Mouse (Mus musculus): Measurements from ENCODE around the gene Kctd7. TPM values are rescaled to one million over a fixed set of nuclear protein-coding genes. Genes with fewer than 3 reads are reported as not detected.

Kctd7 gene
- total and polyA plus RNA-seq, 3 experiments = 6.9 to 10.3 (median 10.3) TPM

DNA sequence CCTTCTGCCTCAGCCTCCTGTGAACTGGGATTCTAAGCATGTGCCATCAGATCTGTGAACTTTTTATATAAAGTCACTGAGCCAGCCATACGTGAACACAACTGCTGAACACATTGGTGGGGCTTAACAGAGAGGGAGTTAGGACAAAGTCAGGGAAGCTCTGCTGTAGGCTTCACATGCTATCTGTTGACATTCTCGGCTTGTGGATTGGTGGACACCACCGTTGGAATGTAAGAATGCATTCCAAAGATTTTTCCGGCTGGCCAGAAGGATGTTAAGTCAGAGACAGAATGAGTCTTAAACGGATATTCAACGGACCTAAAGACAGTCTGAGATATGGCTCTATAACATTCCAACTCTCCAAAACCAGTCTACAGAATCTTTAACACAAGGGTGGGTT, 24.4 kb downstream of the Kctd7 start:
- peaks cover 59% of the 10 kb centered on the region for H3K4me1 ChIP-seq (ENCODE audit: insufficient read depth, low read depth, low read length)
- peaks cover 5% of the 10 kb centered on the region for H3K9me3 ChIP-seq (replicated peaks)
- no peak for ATAC-seq (ENCODE audit: extremely low read depth, insufficient number of reproducible peaks, low FRiP score, poor library complexity, severe bottlenecking)
- no peak for DNase-seq (ENCODE audit: low spot score)
- no peak overlapping the region for H3K4me3 ChIP-seq (ENCODE audit: low read depth, low read length)
- no peaks in the 10 kb centered on the region for H3K27me3 ChIP-seq (ENCODE audit: insufficient read depth, low read length)
- peaks cover 3% of the 10 kb centered on the region for H3K36me3 ChIP-seq (replicated peaks)
- no peak for TF ChIP-seq GATA1 (IDR thresholded peaks at IDR 0.05; ENCODE audit: borderline replicate concordance, low read length)
- TF ChIP-seq GATA2 (IDR thresholded peaks at IDR 0.05; ENCODE audit: borderline replicate concordance, low read depth, low read length) = no peak
- no peak for TF ChIP-seq CTCF (IDR thresholded peaks at IDR 0.05; ENCODE audit: low read depth, low read length)

- TF ChIP-seq POLR2AphosphoS5 (IDR thresholded peaks at IDR 0.05; ENCODE audit: insufficient replicate concordance, low read depth, low read length) (no peak), TAL1 (conservative IDR thresholded peaks at IDR 0.05; ENCODE audit: low read depth, low read length) (peak; percentile 93)
- H3K36me3 ChIP-seq (replicated peaks) = peaks cover 15% of the 10 kb centered on the region
- ATAC-seq (ENCODE audit: extremely low read depth, insufficient number of reproducible peaks, low FRiP score, poor library complexity, severe bottlenecking) = peak; percentile 85
- H3K4me3 ChIP-seq (ENCODE audit: low read depth, low read length) = peak overlapping the region; percentile 88
- peak; percentile 80 for DNase-seq (ENCODE audit: low spot score)
- H3K27me3 ChIP-seq (ENCODE audit: insufficient read depth, low read length) = no peaks in the 10 kb centered on the region
- H3K4me1 ChIP-seq (ENCODE audit: insufficient read depth, low read depth, low read length) = peaks cover 60% of the 10 kb centered on the region
- H3K9me3 ChIP-seq (replicated peaks) = peaks cover 5% of the 10 kb centered on the region
These were observed 26.2 kb downstream of the Kctd7 start for GRCm38 (mm10) chr5:130170666-130171422.

DNA sequence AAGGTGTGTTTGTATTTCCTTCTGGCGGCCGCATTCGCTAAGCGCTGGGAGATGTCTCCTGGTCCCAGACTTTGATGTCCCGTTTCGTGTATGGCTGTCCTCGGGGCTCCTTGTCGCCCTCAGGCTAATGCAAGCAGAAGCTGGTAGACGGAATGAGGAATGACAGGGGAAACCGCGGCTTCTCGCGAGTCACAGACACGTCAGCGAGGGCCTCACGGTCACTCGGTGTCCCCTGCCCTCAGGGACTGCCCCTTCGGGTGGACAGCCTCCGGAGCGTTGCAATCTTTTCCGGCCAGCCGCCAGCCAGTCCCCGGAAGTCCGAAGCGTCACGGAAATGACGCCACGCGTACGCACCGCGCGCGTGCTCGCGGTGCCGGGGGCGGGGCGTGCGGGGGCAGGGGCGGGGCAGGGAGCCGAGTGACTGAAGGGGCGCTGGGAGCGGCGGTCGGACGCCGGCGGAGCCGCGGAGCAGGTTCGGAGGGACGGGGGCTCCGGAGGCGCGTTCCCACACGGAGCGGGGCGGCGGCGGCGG, 26.8 kb downstream of the Kctd7 start, which contains the start of gene Rabgef1:
Gene Rabgef1, plus strand, starts transcription at position 376 of the 532 bp plus-strand sequence.
- no peak for TF ChIP-seq TAL1 (conservative IDR thresholded peaks at IDR 0.05; ENCODE audit: low read depth, low read length)
- TF ChIP-seq GATA2 (IDR thresholded peaks at IDR 0.05; ENCODE audit: borderline replicate concordance, low read depth, low read length) = no peak
- no peak for TF ChIP-seq CTCF (IDR thresholded peaks at IDR 0.05; ENCODE audit: low read depth, low read length)
- TF ChIP-seq POLR2AphosphoS5 (IDR thresholded peaks at IDR 0.05; ENCODE audit: insufficient replicate concordance, low read depth, low read length) = no peak
- TF ChIP-seq GATA1 (IDR thresholded peaks at IDR 0.05; ENCODE audit: borderline replicate concordance, low read length) = no peak
- DNase-seq (ENCODE audit: low spot score) (peak; percentile 83), ATAC-seq (ENCODE audit: extremely low read depth, insufficient number of reproducible peaks, low FRiP score, poor library complexity, severe bottlenecking) (peak; percentile 81)
- H3K36me3 ChIP-seq (replicated peaks) = peaks cover 21% of the 10 kb centered on the region
- H3K27me3 ChIP-seq (ENCODE audit: insufficient read depth, low read length) = no peaks in the 10 kb centered on the region
- H3K4me3 ChIP-seq (ENCODE audit: low read depth, low read length) = peak within 1 kb of the TSS; percentile 88
- peaks cover 62% of the 10 kb centered on the region for H3K4me1 ChIP-seq (ENCODE audit: insufficient read depth, low read depth, low read length)
- peaks cover 5% of the 10 kb centered on the region for H3K9me3 ChIP-seq (replicated peaks)

- H3K4me1 ChIP-seq (ENCODE audit: insufficient read depth, low read depth, low read length) = peaks cover 62% of the 10 kb centered on the region
- H3K36me3 ChIP-seq (replicated peaks) = peaks cover 21% of the 10 kb centered on the region
- peak overlapping the region; percentile 88 for H3K4me3 ChIP-seq (ENCODE audit: low read depth, low read length)
- ATAC-seq (ENCODE audit: extremely low read depth, insufficient number of reproducible peaks, low FRiP score, poor library complexity, severe bottlenecking) (no peak), DNase-seq (ENCODE audit: low spot score) (peak; percentile 60)
- TF ChIP-seq GATA1 (IDR thresholded peaks at IDR 0.05; ENCODE audit: borderline replicate concordance, low read length) (no peak), POLR2AphosphoS5 (IDR thresholded peaks at IDR 0.05; ENCODE audit: insufficient replicate concordance, low read depth, low read length) (no peak)
- H3K9me3 ChIP-seq (replicated peaks) = peaks cover 5% of the 10 kb centered on the region
- H3K27me3 ChIP-seq (ENCODE audit: insufficient read depth, low read length) = no peaks in the 10 kb centered on the region
These were observed 27.4 kb downstream of the Kctd7 start for GRCm38 (mm10) chr5:130171956-130172601.

- no peak for TF ChIP-seq POLR2AphosphoS5 (IDR thresholded peaks at IDR 0.05; ENCODE audit: insufficient replicate concordance, low read depth, low read length)
These were observed 28.4 kb downstream of the Kctd7 start for GRCm38 (mm10) chr5:130173012-130173411.

DNA sequence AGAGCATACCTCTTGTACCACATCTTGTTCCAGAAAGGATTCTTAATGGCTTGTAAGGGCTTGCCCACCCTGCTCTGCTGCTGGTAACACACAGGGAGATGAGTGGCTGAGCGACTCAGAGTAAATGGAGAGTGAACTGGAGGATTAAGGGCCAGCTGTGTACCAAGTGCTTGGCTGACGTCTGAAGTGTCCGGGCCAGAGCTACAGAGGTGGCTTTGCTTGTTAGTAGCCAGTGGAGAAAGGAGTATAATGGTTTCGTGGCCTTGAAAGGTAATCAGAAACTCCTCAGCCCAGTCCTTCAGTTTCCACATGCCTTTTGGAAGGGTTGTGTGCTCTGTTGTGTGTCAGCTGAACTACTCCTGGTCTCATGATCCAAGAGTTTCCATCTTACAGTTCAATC, 33.2 kb downstream of the Kctd7 start:
- no peak overlapping the region for H3K4me3 ChIP-seq (ENCODE audit: low read depth, low read length)
- TF ChIP-seq CTCF (IDR thresholded peaks at IDR 0.05; ENCODE audit: low read depth, low read length) (no peak), GATA1 (IDR thresholded peaks at IDR 0.05; ENCODE audit: borderline replicate concordance, low read length) (no peak), GATA2 (IDR thresholded peaks at IDR 0.05; ENCODE audit: borderline replicate concordance, low read depth, low read length) (no peak), POLR2AphosphoS5 (IDR thresholded peaks at IDR 0.05; ENCODE audit: insufficient replicate concordance, low read depth, low read length) (no peak), TAL1 (conservative IDR thresholded peaks at IDR 0.05; ENCODE audit: low read depth, low read length) (no peak)
- no peaks in the 10 kb centered on the region for H3K9me3 ChIP-seq (replicated peaks)
- H3K27me3 ChIP-seq (ENCODE audit: insufficient read depth, low read length) = no peaks in the 10 kb centered on the region
- DNase-seq (ENCODE audit: low spot score) (no peak), ATAC-seq (ENCODE audit: extremely low read depth, insufficient number of reproducible peaks, low FRiP score, poor library complexity, severe bottlenecking) (no peak)
- peaks cover 48% of the 10 kb centered on the region for H3K36me3 ChIP-seq (replicated peaks)
- peaks cover 69% of the 10 kb centered on the region for H3K4me1 ChIP-seq (ENCODE audit: insufficient read depth, low read depth, low read length)

More at GRCm38 (mm10) chr5:130173012-130173411, 28.4 kb downstream of the Kctd7 start:
- H3K36me3 ChIP-seq (replicated peaks) = peaks cover 24% of the 10 kb centered on the region
- peaks cover 4% of the 10 kb centered on the region for H3K9me3 ChIP-seq (replicated peaks)
- ATAC-seq (ENCODE audit: extremely low read depth, insufficient number of reproducible peaks, low FRiP score, poor library complexity, severe bottlenecking) (no peak), DNase-seq (ENCODE audit: low spot score) (no peak)
- peak overlapping the region; percentile 88 for H3K4me3 ChIP-seq (ENCODE audit: low read depth, low read length)
- peaks cover 67% of the 10 kb centered on the region for H3K4me1 ChIP-seq (ENCODE audit: insufficient read depth, low read depth, low read length)
- no peaks in the 10 kb centered on the region for H3K27me3 ChIP-seq (ENCODE audit: insufficient read depth, low read length)

All from G1E (cell line).